Mouse (Mus musculus) ES-Bruce4 (cell line): ENCODE data around the gene Brk1. TPM values are rescaled to one million over a fixed set of nuclear protein-coding genes. Genes with fewer than 3 reads are reported as not detected.

Experiments
- H3K27ac ChIP-seq: 2 replicates; pipeline ENCODE4 v1.5.1; 2012; ENCODE audit warnings: low read length, inconsistent platforms; ENCODE audit not compliant: insufficient read depth
- H3K27me3 ChIP-seq: 2 replicates; pipeline ENCODE4 v1.6.1; 2012; ENCODE audit warnings: mild to moderate bottlenecking, low read length, inconsistent platforms; ENCODE audit not compliant: control insufficient read depth, poor library complexity, insufficient read depth, severe bottlenecking
- H3K36me3 ChIP-seq: 2 replicates; pipeline ENCODE4 v1.6.1; 2012; ENCODE audit warnings: inconsistent platforms, mild to moderate bottlenecking, low read length, moderate library complexity; ENCODE audit not compliant: control insufficient read depth, poor library complexity, insufficient read depth, severe bottlenecking
- H3K4me1 ChIP-seq: one replicate; pipeline ENCODE4 v1.8.1; 2011; ENCODE audit warnings: low read length; ENCODE audit not compliant: control insufficient read depth, insufficient read depth
- H3K4me3 ChIP-seq: 2 replicates; pipeline ENCODE4 v1.5.1; 2011; ENCODE audit warnings: low read depth, mild to moderate bottlenecking, low read length
- H3K9ac ChIP-seq: 2 replicates; pipeline ENCODE4 v1.6.1; 2012; ENCODE audit warnings: low read depth, mild to moderate bottlenecking, inconsistent platforms; ENCODE audit not compliant: poor library complexity, severe bottlenecking
- H3K9me3 ChIP-seq: replicated peaks from 2 replicates; pipeline ENCODE4 v1.6.1; 2012; ENCODE audit warnings: mild to moderate bottlenecking, low read length, inconsistent platforms; ENCODE audit not compliant: control insufficient read depth, poor library complexity, insufficient read depth, severe bottlenecking
- CTCF ChIP-seq: IDR thresholded peaks from one replicate; pipeline ENCODE4 v1.8.1; 2011; ENCODE audit warnings: low read depth, low read length
- EP300 ChIP-seq: IDR thresholded peaks from 2 replicates; pipeline ENCODE4 v1.6.1; 2011; ENCODE audit warnings: low read depth, low read length; ENCODE audit not compliant: insufficient read depth
- POLR2A ChIP-seq: IDR thresholded peaks from one replicate; pipeline ENCODE4 v1.8.1; 2011; ENCODE audit warnings: low read length; ENCODE audit not compliant: insufficient read depth
- polyA plus RNA-seq: library from polyadenylated mRNA; stranded (reverse); fragments of >200 nt; gene quantifications from 2 replicates; pipeline ENCODE4 v1.2.4, GENCODE M21; 2011; ENCODE audit warnings: low read depth; ENCODE audit not compliant: missing spikeins, insufficient read depth, insufficient read length

The Brk1 gene
- polyA plus RNA-seq: 96.3 and 105 TPM in 2 replicates

DNA sequence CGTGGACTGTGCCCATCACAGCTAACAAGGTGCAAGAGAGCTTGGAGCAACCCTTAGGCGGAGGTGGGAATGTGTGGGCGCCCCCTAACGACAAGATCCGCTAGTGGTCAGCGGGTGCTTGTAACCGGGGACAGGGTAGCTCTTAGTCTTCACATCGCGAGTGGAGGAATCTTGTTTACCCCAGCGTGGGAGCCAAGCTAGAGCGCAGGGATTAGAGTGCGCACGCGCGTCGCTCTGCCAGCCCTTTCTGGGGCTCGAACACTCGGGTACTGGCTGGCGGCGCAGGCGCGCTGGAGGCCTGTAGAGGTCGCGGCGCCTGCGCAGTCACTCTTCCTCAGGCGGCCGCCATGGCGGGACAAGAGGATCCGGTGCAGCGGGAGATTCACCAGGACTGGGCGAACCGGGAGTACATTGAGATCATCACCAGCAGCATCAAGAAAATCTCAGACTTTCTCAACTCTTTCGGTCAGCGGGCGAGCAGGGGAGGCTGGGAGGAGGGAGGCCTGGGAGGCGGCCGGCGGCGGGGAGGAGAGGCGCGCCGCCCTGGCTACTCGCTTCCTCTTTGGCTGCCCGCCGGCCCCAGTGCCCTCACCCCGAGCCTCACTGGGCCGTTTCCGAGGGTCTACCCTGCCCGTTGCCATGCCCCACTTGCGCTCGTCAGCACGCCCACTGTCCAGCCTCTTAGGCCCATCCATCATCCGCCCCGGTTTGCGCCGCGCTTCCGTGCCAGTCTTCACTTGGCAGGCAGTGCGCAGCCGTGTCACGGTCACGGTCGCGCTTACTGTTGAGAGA, at the start of gene Brk1:
Gene Brk1, plus strand, starts transcription at position 341 of the 792 bp plus-strand sequence.
- no peak for TF ChIP-seq EP300
- TF ChIP-seq CTCF: peak; percentile 46
- peak; percentile 53 for TF ChIP-seq POLR2A

DNA sequence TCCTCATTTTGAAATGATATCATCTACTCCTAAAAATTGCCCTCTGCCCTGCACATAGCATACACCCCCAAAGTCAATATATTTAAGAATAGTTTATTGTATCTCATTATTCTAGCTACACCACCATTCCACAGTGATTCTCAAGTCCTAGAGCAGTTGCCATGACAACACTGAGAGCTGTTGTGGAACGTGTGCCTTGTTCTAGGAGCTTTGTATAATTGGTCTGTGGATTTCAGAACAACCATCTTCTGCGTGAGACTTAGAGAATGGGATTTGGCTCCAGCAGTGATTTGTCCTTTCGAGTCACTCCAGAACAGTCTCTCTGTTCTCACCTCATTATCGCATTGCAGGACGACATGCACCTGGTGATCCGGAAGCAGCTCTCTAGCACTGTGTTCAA, 44.8 kb upstream of the Brk1 start:
- peaks cover 29% of the 10 kb centered on the region for H3K36me3 ChIP-seq

More for the DNA sequence above, at the start of gene Brk1:
- Histone ChIP-seq H3K9ac (peak within 1 kb of the TSS; percentile 75), H3K27ac (no peak within 1 kb of the TSS), H3K4me3 (peak within 1 kb of the TSS; percentile 96), H3K27me3 (no peaks in the 10 kb centered on the region), H3K4me1 (no peaks in the 10 kb centered on the region), H3K9me3 (no peaks in the 10 kb centered on the region), H3K36me3 (0 out of 2 replicates have a peak, but pooled peaks cover 2% of the 10 kb centered on the region)

DNA sequence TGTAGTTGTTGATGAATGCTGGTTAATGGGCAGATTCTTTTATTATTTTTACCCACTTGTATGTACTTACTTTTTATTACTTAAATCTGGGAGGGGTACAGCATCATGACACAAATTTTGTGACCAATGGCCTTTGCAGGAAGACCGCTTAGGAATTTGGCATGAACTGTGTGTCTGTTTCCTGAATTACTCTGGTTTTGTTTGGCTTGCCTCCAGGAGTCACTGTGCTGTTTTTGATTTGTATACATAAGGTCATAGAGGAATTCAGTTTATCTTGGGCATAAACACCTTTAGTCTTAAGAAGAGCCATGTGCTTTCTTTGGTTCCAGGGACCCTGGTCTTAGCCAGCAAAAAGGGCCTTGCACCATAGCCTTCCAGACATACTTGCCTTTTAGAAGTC, 40.0 kb upstream of the Brk1 start:
- H3K36me3 ChIP-seq: peaks cover 44% of the 10 kb centered on the region
- no peaks in the 10 kb centered on the region for H3K27me3 ChIP-seq
- H3K27ac ChIP-seq: no peak overlapping the region
- TF ChIP-seq EP300: no peak
- no peak for TF ChIP-seq CTCF
- no peak for TF ChIP-seq POLR2A
- no peaks in the 10 kb centered on the region for H3K9me3 ChIP-seq
- no peak overlapping the region for H3K4me3 ChIP-seq
- H3K9ac ChIP-seq: no peak overlapping the region
- H3K4me1 ChIP-seq: no peaks in the 10 kb centered on the region

More for the DNA sequence above, 44.8 kb upstream of the Brk1 start:
- Histone ChIP-seq H3K4me1 (no peaks in the 10 kb centered on the region), H3K27me3 (no peaks in the 10 kb centered on the region), H3K9me3 (no peaks in the 10 kb centered on the region), H3K9ac (no peak overlapping the region), H3K27ac (no peak overlapping the region), H3K4me3 (no peak overlapping the region)
- no peak for TF ChIP-seq CTCF

DNA sequence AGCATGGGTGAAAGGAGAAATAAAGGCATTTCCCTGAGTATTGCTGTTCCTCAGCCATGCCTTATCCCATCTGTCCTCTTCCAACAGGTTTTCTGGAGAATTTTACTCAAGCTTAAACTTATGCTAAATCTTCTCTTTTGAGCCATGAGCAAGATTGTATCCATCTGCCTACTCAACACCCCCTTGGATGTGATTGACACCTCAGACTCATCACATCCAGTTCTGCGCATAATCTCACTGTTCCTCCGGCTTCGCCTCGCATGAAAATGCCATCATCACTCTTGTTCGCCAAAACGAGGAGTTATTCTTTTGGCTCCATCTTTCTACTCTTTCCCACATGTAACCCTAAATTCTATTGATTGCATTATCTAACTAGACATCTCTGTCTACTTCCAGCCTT, 28.5 kb upstream of the Brk1 start:
- H3K4me3 ChIP-seq: no peak overlapping the region
- peaks cover 33% of the 10 kb centered on the region for H3K36me3 ChIP-seq
- TF ChIP-seq EP300: no peak
- no peak for TF ChIP-seq POLR2A
- no peaks in the 10 kb centered on the region for H3K27me3 ChIP-seq
- H3K9me3 ChIP-seq: no peaks in the 10 kb centered on the region
- no peak overlapping the region for H3K27ac ChIP-seq
- H3K9ac ChIP-seq: no peak overlapping the region
- no peaks in the 10 kb centered on the region for H3K4me1 ChIP-seq

DNA sequence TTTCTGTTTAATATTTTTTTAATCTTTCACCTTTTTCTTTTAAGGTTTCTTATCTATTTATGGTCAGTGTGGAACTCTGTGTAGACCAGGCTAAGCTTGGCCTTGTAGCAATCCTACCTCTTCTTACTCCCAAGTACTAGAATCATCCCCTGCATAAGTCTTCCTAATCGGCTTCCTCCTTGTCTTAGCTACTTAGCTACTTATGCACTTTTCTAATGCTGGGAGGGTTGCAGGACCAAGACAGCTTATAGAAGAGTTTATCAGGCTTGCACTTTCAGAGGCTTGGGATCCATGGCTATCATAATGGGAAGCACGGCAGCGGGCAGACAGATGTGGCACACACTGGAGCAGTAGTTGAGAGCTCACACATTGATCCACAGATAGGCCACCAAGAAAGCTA, 25.3 kb upstream of the Brk1 start:
- Histone ChIP-seq H3K9ac (no peak overlapping the region), H3K4me1 (no peaks in the 10 kb centered on the region), H3K27me3 (no peaks in the 10 kb centered on the region), H3K4me3 (no peak overlapping the region), H3K36me3 (peaks cover 25% of the 10 kb centered on the region), H3K9me3 (no peaks in the 10 kb centered on the region), H3K27ac (no peak overlapping the region)
- no peak for TF ChIP-seq EP300
- TF ChIP-seq CTCF: no peak
- no peak for TF ChIP-seq POLR2A

DNA sequence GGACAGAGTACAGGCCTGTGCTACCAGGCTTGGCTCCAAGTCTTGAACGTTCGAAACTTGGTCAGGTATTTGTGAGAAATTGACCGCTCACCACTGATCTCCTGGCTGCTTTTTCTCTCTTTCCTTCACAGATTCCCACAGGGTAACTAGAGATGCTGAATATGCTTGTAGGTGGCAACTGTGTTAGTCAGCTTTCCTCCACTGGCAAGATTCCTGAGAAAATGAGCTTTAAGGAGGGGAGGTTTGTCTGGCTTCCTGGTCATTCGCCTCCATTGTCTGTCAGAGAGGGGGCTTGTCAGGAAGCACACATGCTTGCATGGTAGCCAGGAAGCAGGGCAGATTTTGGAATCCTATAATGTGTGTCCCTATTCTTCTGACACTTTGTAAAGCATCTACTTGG, 21.5 kb upstream of the Brk1 start:
- Histone ChIP-seq H3K9me3 (no peaks in the 10 kb centered on the region), H3K9ac (no peak overlapping the region), H3K27ac (no peak overlapping the region), H3K4me1 (no peaks in the 10 kb centered on the region), H3K36me3 (peaks cover 20% of the 10 kb centered on the region; the same call in 1 of the 2 replicates), H3K4me3 (no peak overlapping the region), H3K27me3 (no peaks in the 10 kb centered on the region)
- TF ChIP-seq CTCF (no peak), EP300 (no peak), POLR2A (no peak)
